Mouse (Mus musculus): Measurements from ENCODE around the gene Nfia.

The Nfia gene

GRCm38 (mm10) chr4:97910777-97911580, 138.4 kb downstream of the Nfia start:
- no peak for DNase-seq (ENCODE audit: low read depth, low spot score)

DNA sequence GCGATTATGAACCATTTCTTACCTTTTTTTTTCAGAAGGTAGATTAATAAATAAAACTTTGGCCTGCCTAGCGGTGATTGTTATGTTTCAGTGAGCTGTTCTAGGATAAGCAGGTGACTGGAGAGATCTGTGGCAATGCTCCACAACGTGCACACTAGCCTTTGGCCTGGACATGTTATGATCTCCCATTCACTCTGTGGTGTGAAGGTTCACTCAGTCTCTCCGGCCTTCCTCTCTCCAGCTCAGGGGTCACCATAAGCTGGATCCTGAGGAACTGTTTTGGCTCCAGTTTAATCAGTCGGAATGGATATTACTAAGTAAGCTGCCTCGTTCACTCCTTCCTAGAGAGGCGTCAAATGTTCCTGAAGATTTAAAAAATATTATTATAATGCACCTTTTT, 139.2 kb downstream of the Nfia start:
- DNase-seq (ENCODE audit: low read depth, low spot score) = no peak

DNA sequence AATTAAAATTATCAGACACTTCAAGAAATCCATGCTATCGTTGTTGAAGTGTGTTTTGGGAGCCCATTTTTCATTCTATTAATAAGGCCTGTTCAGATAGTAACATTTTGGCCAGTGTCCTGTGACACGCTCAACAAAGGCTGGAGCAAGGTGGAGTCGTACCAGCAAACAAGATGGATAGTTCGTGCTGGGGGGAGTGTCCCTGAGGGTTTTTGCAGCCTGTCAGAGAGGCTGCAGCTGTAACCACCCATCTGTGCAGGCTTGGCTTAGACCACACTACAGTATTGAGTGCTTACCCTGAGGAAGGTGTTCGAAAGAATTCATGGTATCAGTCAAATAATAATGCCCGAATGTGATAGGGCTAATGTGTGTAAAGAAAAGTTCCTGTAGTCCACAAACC, 139.6 kb downstream of the Nfia start:
- no peak for DNase-seq (ENCODE audit: low read depth, low spot score)

DNA sequence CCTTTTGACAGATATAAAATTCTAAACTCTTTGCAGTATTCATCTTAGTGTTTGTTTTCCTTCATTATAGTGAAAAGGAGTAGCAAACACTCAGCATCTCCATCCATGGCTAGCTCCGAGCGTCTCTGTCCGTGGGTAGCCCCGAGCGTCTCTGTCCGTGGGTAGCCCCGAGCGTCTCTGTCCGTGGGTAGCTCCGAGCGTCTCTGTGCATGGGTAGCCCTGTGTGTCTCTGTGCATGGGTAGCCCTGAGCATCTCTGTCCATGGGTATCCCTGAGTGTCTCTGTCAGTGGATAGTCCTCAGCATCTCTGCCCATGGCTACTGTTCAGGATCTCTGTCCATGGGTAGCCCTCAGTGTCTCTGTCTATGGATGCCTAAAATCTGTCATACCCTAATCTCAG, 140.0 kb downstream of the Nfia start:
- no peak for DNase-seq (ENCODE audit: low read depth, low spot score)

- no peak for DNase-seq (ENCODE audit: low read depth, low spot score)
Observed at GRCm38 (mm10) chr4:97914348-97914747, 141.8 kb downstream of the Nfia start.

DNA sequence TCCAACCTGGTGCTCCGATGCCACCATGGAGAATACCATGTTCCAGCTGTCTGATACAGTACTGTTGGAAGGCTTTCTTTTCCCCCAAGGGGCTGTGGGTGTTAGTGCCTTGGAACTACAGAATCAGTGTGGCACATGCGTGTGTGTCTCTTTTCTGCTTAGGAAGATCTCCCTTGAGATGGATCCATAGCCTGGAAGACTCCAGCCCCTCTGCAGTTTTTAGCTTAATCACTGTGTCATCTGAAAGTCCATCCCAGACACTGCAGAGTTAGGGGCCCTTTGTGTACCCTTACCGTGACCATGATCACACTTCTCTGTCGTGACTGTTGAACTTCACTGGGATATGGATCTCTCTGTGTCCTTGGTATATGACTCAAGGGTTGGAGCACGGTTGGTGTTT, 142.2 kb downstream of the Nfia start:
- no peak for DNase-seq (ENCODE audit: low read depth, low spot score)

- no peak for DNase-seq (ENCODE audit: low read depth, low spot score)
Observed at GRCm38 (mm10) chr4:97917568-97917967, 145.0 kb downstream of the Nfia start.

DNA sequence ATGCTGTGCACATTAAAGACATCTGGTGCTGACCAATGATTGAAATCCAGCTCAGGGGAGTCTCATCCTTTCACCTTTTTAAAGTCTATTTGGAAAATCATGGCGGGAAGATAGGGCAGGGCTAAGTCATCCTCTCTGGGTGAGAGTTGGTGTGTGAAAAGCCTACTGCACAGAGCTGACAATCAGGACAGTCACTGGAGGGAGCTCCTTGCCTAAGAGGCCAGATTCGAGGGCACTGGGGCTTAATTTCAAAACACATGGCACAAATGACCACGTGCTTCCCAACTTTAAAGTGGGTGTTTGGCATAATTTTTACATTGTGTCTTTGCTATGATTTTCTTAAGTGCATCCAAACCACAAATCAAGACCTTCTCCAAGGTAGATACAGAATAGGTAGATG, 146.1 kb downstream of the Nfia start:
- DNase-seq (ENCODE audit: low read depth, low spot score) = no peak

- no peak for DNase-seq (ENCODE audit: low read depth, low spot score)
Observed at GRCm38 (mm10) chr4:97919773-97920172, 147.2 kb downstream of the Nfia start.

DNA sequence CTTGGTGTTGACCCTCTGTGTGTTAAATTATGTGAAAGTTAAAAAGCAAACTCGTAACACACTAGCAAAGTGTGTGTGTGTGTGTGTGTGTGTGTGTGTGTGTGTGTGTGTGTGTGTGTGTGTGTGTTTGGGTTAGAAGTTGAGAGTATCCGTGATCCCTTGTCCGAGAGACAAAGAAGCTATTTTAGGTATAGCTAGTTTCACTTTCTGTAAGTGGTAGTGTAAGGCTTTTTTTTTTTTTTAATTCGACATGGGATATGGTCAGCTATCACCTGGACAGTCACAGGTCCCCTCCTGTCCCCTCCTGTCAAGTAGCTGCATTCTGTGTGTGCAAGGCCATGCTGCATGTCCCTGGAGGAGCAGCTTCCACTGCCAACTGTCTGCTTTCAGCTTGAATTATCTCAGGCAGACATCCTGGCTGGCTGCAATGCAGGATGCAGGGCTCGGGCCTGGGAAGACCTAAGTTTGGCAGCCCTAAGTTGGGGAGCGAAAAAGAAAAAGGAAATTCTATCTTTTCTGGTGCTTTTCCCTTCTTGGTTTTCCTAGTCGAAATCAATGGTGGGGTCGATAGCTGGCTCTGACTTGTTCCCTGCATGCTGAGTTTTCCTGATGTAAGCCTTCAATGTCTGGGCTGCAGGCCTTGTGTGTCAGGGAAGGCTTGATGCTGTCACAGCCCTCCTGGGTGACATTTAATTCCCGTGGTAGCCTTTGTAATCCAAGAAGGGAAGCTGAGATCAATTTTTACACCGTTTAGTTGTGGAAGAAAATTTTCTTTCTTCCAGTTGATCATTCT, 147.9 kb downstream of the Nfia start:
- no peak for DNase-seq (ENCODE audit: low read depth, low spot score)

DNA sequence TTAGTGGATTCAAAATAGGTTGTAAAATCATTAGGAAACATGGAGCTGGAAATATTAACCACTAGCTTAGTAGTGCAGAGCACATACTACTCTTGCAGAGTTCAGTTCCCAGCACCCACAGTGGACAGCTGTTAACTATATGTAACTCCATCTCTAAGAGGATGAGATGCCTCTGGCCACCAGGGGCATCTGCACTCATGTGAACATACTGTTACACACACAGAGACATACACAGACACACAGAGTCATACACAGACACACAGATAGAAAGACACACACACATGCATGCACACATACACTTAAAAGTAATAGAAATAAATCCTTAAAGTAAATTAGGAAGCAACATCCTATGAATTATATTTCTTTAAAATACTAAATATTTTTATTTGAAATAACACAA, 149.1 kb downstream of the Nfia start:
- DNase-seq (ENCODE audit: low read depth, low spot score) = no peak

DNA sequence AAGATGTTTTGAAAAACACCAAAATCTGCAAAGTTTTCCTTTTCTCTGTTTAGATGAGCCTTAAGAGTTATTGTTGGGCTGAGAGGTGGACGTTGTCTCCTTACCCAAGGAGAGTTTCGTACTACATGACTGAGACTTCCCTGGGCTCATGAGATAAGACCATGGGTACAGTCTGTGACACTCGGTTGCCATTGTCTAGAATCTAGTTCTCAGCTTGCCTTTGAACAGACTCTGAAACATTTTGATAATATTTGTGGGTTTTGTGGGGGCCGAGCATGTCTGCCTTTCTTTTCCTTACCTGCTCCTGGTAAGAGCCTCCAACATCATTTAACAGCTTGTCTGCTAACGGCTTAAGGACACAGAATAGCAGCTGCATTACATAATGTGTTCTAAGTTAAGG, 150.7 kb downstream of the Nfia start:
- no peak for DNase-seq (ENCODE audit: low read depth, low spot score)

- DNase-seq (ENCODE audit: low read depth, low spot score) = no peak
Observed at GRCm38 (mm10) chr4:97923876-97924316, 151.4 kb downstream of the Nfia start.

DNA sequence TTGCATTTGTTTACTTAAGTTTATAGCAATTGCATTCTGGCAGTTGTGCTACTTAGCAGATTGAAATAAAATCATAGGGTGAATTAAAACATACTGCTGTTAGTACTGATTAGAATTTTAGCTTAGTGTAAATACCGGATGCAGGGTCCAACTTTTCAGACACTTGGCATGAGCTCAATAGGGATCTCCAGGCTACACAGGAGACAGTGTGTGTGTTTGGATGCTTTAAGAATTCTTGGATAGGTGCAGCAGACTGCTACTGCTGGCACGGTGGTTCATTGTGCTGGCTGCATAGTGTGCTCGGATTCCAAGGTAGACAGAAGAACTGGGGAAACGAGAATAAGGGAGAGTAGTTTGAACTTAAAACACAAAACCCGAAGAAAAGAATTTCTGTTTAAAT, 151.9 kb downstream of the Nfia start:
- DNase-seq (ENCODE audit: low read depth, low spot score) = no peak

GRCm38 (mm10) chr4:97924855-97925254, 152.3 kb downstream of the Nfia start:
- DNase-seq (ENCODE audit: low read depth, low spot score) = no peak

DNA sequence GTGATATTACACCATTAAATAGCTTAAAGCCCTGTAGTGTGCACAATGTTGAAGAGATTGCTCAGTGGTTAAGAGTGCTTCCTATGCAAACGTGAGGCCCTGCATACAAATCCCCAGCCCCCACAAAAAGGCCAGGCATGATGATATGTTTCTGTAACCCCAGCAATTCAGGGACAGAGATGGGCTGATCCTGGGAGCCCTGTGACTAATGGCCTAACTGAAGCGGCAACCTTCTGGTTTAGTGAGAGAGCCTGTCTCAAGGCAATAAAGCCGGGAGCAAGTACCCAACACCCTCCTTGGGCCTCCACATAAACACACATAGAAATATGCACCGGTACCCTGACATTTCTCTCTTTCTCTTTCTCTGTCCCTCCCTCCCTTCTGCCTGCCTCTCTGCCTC, 153.1 kb downstream of the Nfia start:
- no peak for DNase-seq (ENCODE audit: low read depth, low spot score)

DNA sequence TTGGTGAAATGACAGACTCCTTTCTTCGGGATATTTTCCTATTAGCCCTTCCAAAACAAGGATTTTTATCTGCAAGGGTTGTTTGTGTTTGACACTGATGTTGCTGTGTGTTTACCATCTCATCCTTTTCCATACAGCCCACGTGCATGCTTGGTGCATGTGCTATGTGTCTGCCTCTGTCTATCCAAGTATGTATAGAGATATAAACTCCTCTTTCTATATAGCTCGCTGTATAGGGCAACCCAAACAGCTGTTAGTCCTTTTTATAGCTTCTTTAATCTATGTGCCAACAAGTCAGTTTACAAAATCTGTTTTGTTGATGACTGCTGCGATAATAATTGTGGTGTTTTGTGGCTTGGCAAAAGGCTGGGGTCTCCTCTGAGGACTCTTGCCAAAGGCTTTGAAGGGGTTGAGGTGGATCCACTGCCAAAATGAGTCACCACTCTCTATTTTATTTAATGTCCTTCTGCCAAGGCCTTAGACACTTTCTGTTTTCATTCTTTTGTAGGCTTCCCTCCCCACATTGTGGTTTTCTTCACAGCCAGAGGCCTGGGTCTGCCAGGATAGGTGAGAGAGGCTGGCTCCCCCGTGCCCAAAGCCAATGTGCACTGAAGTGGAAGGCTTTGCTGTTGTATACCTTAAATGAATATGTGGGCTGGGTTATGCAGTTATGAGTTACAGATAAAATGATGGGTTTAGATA, 154.2 kb downstream of the Nfia start:
- DNase-seq (ENCODE audit: low read depth, low spot score) = peak; percentile 6

GRCm38 (mm10) chr4:97927309-97927656, 154.7 kb downstream of the Nfia start:
- DNase-seq (ENCODE audit: low read depth, low spot score) = no peak

GRCm38 (mm10) chr4:97936371-97936770, 163.8 kb downstream of the Nfia start:
- no peak for DNase-seq (ENCODE audit: low read depth, low spot score)

DNA sequence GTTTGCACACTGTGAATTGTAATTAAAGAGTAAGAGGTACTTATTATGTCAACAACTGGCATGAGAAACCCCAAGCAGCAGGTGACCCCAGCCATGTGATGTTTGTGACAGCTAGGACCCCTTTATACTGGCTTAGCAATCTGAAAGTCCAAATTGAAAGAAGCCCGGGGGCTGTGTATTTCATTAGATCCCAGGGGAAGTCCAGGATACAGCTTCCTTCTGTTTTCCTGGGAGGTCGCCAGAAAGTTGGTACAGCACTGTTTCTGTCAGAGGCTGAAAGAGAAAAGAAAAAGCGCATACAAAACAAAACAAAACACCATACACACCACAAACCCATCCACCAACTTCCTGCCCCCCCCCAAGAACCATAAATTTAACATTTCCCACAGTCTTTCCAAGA, 164.4 kb downstream of the Nfia start:
- no peak for DNase-seq (ENCODE audit: low read depth, low spot score)

DNA sequence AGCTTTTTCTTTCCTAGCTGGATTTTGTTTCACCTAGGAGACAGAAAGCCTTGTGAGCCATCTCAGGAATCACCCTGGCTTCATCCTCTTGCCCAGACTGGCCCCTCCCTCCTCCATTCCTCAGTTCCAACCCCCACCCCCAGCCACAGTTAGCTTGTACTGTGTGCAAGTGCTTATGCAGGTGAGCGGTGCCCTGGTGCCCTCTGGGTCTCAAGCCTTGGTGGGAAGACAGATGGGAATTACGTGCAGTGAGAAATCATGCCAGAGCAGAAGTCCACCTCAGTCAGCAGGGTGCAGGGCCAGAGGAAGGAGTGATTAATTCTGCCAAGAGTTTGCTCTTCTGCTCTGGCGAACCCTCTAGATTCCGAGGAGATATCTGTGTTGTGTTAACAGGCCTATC, 167.0 kb downstream of the Nfia start:
- no peak for DNase-seq (ENCODE audit: low read depth, low spot score)

- DNase-seq (ENCODE audit: low read depth, low spot score) = no peak
Observed at GRCm38 (mm10) chr4:97939920-97940520, 167.5 kb downstream of the Nfia start.

All from CD4-positive helper T cell, adult 2 months (primary cell).